Mouse (Mus musculus) olfactory bulb, adult 2 months (tissue): ENCODE data around the gene Hist1h3g.

ENCODE experiments used
- CTCF ChIP-seq: fragments of 200-500 bp; IDR thresholded peaks from 2 replicates; pipeline ENCODE4 v1.5.1; 2012; ENCODE audit warnings: low read depth, mild to moderate bottlenecking, low read length, moderate library complexity; ENCODE audit not compliant: insufficient read depth
- POLR2A ChIP-seq: fragments of 200-500 bp; IDR thresholded peaks from 2 replicates; pipeline ENCODE4 v1.6.1; 2012; ENCODE audit warnings: mild to moderate bottlenecking, low read depth, low read length, moderate library complexity; ENCODE audit not compliant: insufficient read depth

DNA sequence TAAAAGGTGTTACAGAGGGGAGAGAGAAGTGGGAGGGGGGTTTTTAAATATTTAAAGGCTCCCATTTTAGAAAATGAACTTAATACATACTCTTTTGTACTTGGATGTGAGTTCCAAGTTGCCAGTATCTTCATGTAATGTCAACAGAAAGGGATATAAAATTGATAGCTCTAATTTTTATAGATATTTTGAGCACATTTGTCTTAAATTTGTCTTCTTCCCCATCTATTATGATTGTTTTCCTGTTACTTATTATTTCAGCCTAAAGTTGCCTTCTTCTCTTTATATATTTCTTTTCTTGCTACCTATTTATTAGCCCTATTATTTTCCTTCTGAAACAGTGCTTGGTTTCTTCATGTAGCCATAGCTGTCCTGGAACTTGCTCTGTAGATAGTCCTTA lies 17.7 kb downstream of the Hist1h3g start, which contains the start of gene Hist1h1d:
- no peak for TF ChIP-seq CTCF
- no peak for TF ChIP-seq POLR2A
